ENCODE assay signal across 8 mouse cellular contexts in genomic region chr13:107645865-107646645, GRCm38 (mm10).
DNase-seq lines count a peak whose midpoint lies in the region; ATAC-seq lines count a peak whose summit lies in the region.

No protein-coding gene starts in this region.

- no peak overlapping the region for H3K27ac ChIP-seq in embryonic facial prominence, embryonic 11.5 days (replicated peaks; ENCODE audit: low read depth, low read length)
- H3K27ac ChIP-seq in liver, embryonic 15.5 days (replicated peaks) = no peak overlapping the region
- H3K27ac ChIP-seq in neural tube, embryonic 11.5 days (ENCODE audit: low read depth, low read length) = no peak overlapping the region

- DNase-seq in ovary, postnatal 36 days (ENCODE audit: low spot score) = peak; percentile 20
- DNase-seq in ovary, postnatal 14 days (ENCODE audit: low spot score) = no peak
- peak; percentile 56 for DNase-seq in embryonic facial prominence, embryonic 11.5 days (ENCODE audit: low spot score)
- peak; percentile 12 to 25 for DNase-seq in heart, postnatal 14 days
- DNase-seq in kidney, postnatal 4 days = peak; percentile 45 to 61
- peak; percentile 65 for DNase-seq in neural tube, embryonic 11.5 days (ENCODE audit: low spot score)
- DNase-seq in gastrocnemius, postnatal 10 days = no peak

- H3K36me3 ChIP-seq in embryonic facial prominence, embryonic 11.5 days (replicated peaks; ENCODE audit: control insufficient read depth, insufficient read depth, low read depth, low read length) = no peaks in the 10 kb centered on the region
- no peaks in the 10 kb centered on the region for H3K36me3 ChIP-seq in liver, embryonic 15.5 days (replicated peaks)
- no peaks in the 10 kb centered on the region for H3K36me3 ChIP-seq in neural tube, embryonic 11.5 days (ENCODE audit: control insufficient read depth, insufficient read depth, low read length)

- WGBS in embryonic facial prominence, embryonic 11.5 days = 2% methylated on average over 27 of the region's 27 CpGs
- 6% methylated on average over 27 of the region's 27 CpGs for WGBS in liver, embryonic 15.5 days (ENCODE audit: insufficient replicate concordance)
- WGBS in neural tube, embryonic 11.5 days = 4% methylated on average over 27 of the region's 27 CpGs

- no peak; the same call in 1 of the 2 replicates for ATAC-seq in embryonic facial prominence, embryonic 11.5 days (replicated peaks; ENCODE audit: insufficient number of reproducible peaks, low FRiP score, low TSS enrichment, low read depth)
- ATAC-seq in liver, embryonic 15.5 days (ENCODE audit: insufficient read depth) = no peak
- no peak for ATAC-seq in neural tube, embryonic 11.5 days (ENCODE audit: insufficient read depth, low FRiP score, low TSS enrichment)

- peak overlapping the region; percentile 9; the same call in 1 of the 2 replicates for H3K4me3 ChIP-seq in embryonic facial prominence, embryonic 11.5 days (ENCODE audit: low read depth, low read length)
- peak overlapping the region; percentile 28 for H3K4me3 ChIP-seq in liver, embryonic 15.5 days (replicated peaks)
- H3K4me3 ChIP-seq in neural tube, embryonic 11.5 days (ENCODE audit: low read depth, low read length) = peak overlapping the region; percentile 34

- intact Hi-C loops in heart, postnatal 14 days (cut with DNase I) = no loop called here

- peak overlapping the region; percentile 26; the same call in 1 of the 2 replicates for H3K9ac ChIP-seq in embryonic facial prominence, embryonic 11.5 days (replicated peaks; ENCODE audit: low read length)
- no peak overlapping the region for H3K9ac ChIP-seq in liver, embryonic 15.5 days
- peak overlapping the region; percentile 55 for H3K9ac ChIP-seq in neural tube, embryonic 11.5 days (ENCODE audit: low read length)

- H3K4me1 ChIP-seq in embryonic facial prominence, embryonic 11.5 days (ENCODE audit: control insufficient read depth, insufficient read depth, low read length) = peaks cover 3% of the 10 kb centered on the region
- H3K4me1 ChIP-seq in liver, embryonic 15.5 days (replicated peaks) = peaks cover 6% of the 10 kb centered on the region; the same call in 1 of the 2 replicates
- peaks cover 6% of the 10 kb centered on the region; the same call in 1 of the 2 replicates for H3K4me1 ChIP-seq in neural tube, embryonic 11.5 days (ENCODE audit: control insufficient read depth, insufficient read depth, low read length)

- H3K9me3 ChIP-seq in embryonic facial prominence, embryonic 11.5 days (replicated peaks; ENCODE audit: control insufficient read depth, low read length) = no peaks in the 10 kb centered on the region
- H3K9me3 ChIP-seq in liver, embryonic 15.5 days (replicated peaks) = no peaks in the 10 kb centered on the region
- no peaks in the 10 kb centered on the region for H3K9me3 ChIP-seq in neural tube, embryonic 11.5 days (ENCODE audit: control insufficient read depth, low read length)

- H3K27me3 ChIP-seq in embryonic facial prominence, embryonic 11.5 days (ENCODE audit: control insufficient read depth, insufficient read depth, low read length) = peaks cover 6% of the 10 kb centered on the region
- H3K27me3 ChIP-seq in liver, embryonic 15.5 days = peaks cover 44% of the 10 kb centered on the region
- no peaks in the 10 kb centered on the region; the same call in 1 of the 2 replicates for H3K27me3 ChIP-seq in neural tube, embryonic 11.5 days (ENCODE audit: control insufficient read depth, insufficient read depth, low read length)

- peak overlapping the region; percentile 54 for H3K4me2 ChIP-seq in embryonic facial prominence, embryonic 11.5 days (ENCODE audit: low read depth, low read length)
- peak overlapping the region; percentile 49 for H3K4me2 ChIP-seq in liver, embryonic 15.5 days
- H3K4me2 ChIP-seq in neural tube, embryonic 11.5 days (ENCODE audit: low read depth) = peak overlapping the region; percentile 46

Comparison
In these comparisons a context has a peak if more than half of its experiments do, and no peak if none do; other contexts are left out.
1. DNase-seq: peak in ovary, postnatal 36 days (single experiment), embryonic facial prominence, embryonic 11.5 days (single experiment), heart, postnatal 14 days (2 of 2), kidney, postnatal 4 days (2 of 2) and neural tube, embryonic 11.5 days (single experiment); none in ovary, postnatal 14 days (single experiment) and gastrocnemius, postnatal 10 days (single experiment).
2. Peak in every context shown above with its lines, with median percentiles within 50 percentile points of each other: H3K4me2 ChIP-seq and H3K4me3 ChIP-seq.